8 mouse cellular contexts compared by ENCODE assay signal in the genomic region with DNA sequence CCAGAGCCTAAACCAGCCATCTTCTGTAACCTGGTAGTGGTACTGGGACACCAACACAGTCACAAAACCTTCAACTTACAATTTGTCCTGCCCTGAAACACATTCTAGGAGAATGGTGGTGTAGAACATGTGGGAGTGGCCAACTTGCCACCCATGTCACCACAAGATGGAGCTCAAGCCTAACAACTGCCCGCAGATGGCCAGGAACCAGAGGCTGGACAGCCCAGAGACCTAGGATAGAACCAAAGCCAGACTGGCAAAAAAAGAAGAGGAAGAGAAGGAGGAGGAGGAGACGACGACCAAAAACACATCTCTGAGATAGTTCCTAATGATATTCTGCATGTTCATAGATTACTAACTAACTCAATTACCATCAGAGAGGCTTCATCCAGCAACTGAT. TPM values are rescaled to one million over a fixed set of nuclear protein-coding genes. Genes with fewer than 3 reads are reported as not detected.
A peak's percentile ranks its signal among the peaks of the same experiment; 100 is the strongest.
DNase-seq lines count a peak whose midpoint lies in the region; ATAC-seq and TF ChIP-seq lines count a peak whose summit lies in the region.

No protein-coding gene starts in this region.

- peak; percentile 11; the same call in 1 of the 2 replicates for ATAC-seq in hindbrain, embryonic 11.5 days (ENCODE audit: low FRiP score)
- ATAC-seq in hindbrain, embryonic 12.5 days (ENCODE audit: low FRiP score), result no peak
- ATAC-seq in forebrain, embryonic 14.5 days, result no peak
- ATAC-seq in intestine, postnatal 0 days, result no peak
- ATAC-seq in limb, embryonic 13.5 days (ENCODE audit: low FRiP score, low read depth), result peak; percentile 54; the same call in 1 of the 2 replicates

- no peaks in the 10 kb centered on the region for H3K27me3 ChIP-seq in hindbrain, embryonic 11.5 days (ENCODE audit: control insufficient read depth, insufficient read depth, low read length)
- no peaks in the 10 kb centered on the region for H3K27me3 ChIP-seq in hindbrain, embryonic 12.5 days
- no peaks in the 10 kb centered on the region for H3K27me3 ChIP-seq in forebrain, embryonic 14.5 days (replicated peaks; ENCODE audit: control insufficient read depth, insufficient read depth, low read length)
- H3K27me3 ChIP-seq in intestine, postnatal 0 days (replicated peaks; ENCODE audit: control insufficient read depth, insufficient read depth, low read length), result no peaks in the 10 kb centered on the region
- H3K27me3 ChIP-seq in limb, embryonic 13.5 days, result no peaks in the 10 kb centered on the region
- H3K27me3 ChIP-seq in thymus, adult 2 months (ENCODE audit: control insufficient read depth, insufficient read depth, low read length), result no peaks in the 10 kb centered on the region

- H3K4me1 ChIP-seq in hindbrain, embryonic 11.5 days (replicated peaks; ENCODE audit: control insufficient read depth, insufficient read depth, low read length), result no peaks in the 10 kb centered on the region
- H3K4me1 ChIP-seq in hindbrain, embryonic 12.5 days, result peaks cover 9% of the 10 kb centered on the region
- H3K4me1 ChIP-seq in forebrain, embryonic 14.5 days (ENCODE audit: control insufficient read depth, insufficient read depth, low read length), result peaks cover 12% of the 10 kb centered on the region; the same call in 1 of the 2 replicates
- H3K4me1 ChIP-seq in intestine, postnatal 0 days (replicated peaks; ENCODE audit: control insufficient read depth, insufficient read depth, low read length), result peaks cover 3% of the 10 kb centered on the region; the same call in 1 of the 2 replicates
- peaks cover 17% of the 10 kb centered on the region for H3K4me1 ChIP-seq in limb, embryonic 13.5 days
- H3K4me1 ChIP-seq in thymus, adult 2 months (replicated peaks; ENCODE audit: control insufficient read depth, insufficient read depth, low read length), result peaks cover 4% of the 10 kb centered on the region

- 4% methylated on average over 3 of the region's 3 CpGs for WGBS in hindbrain, embryonic 11.5 days
- 8% methylated on average over 3 of the region's 3 CpGs for WGBS in hindbrain, embryonic 12.5 days
- WGBS in forebrain, embryonic 14.5 days, result 4% methylated on average over 3 of the region's 3 CpGs
- WGBS in intestine, postnatal 0 days, result 5% methylated on average over 3 of the region's 3 CpGs
- 13% methylated on average over 3 of the region's 3 CpGs for WGBS in limb, embryonic 13.5 days
- 9% methylated on average over 3 of the region's 3 CpGs for WGBS in thymus, adult 2 months

- peak; percentile 96 for TF ChIP-seq CTCF in intestine, postnatal 0 days (IDR thresholded peaks at IDR 0.05; ENCODE audit: low read depth)
- TF ChIP-seq CTCF in thymus, adult 2 months (IDR thresholded peaks at IDR 0.05; ENCODE audit: borderline replicate concordance, control insufficient read depth, extremely low read depth, insufficient read depth, low read length, poor library complexity), result peak; percentile 48; the same call in 1 of the 2 replicates

- peak; percentile 81 for DNase-seq in hindbrain, embryonic 11.5 days (ENCODE audit: low spot score)
- peak; percentile 93 for DNase-seq in brain, adult 2 months (ENCODE audit: low read depth, low spot score)
- peak; percentile 78 for DNase-seq in forebrain, embryonic 14.5 days (ENCODE audit: low spot score)
- peak; percentile 49 for DNase-seq in ovary, adult 18-20 months (ENCODE audit: low spot score)
- peak; percentile 73 for DNase-seq in thymus, adult 2 months

- TF ChIP-seq POLR2A in thymus, adult 2 months (IDR thresholded peaks at IDR 0.05; ENCODE audit: control insufficient read depth, extremely low read depth, insufficient read depth, low read length, poor library complexity), result no peak

- H3K9ac ChIP-seq in hindbrain, embryonic 11.5 days (ENCODE audit: low read depth, low read length), result no peak overlapping the region
- H3K9ac ChIP-seq in hindbrain, embryonic 12.5 days, result no peak overlapping the region
- no peak overlapping the region for H3K9ac ChIP-seq in forebrain, embryonic 14.5 days (ENCODE audit: low read length)
- H3K9ac ChIP-seq in intestine, postnatal 0 days (ENCODE audit: low read depth, low read length), result no peak overlapping the region
- no peak overlapping the region for H3K9ac ChIP-seq in limb, embryonic 13.5 days

- no peaks in the 10 kb centered on the region for H3K36me3 ChIP-seq in hindbrain, embryonic 11.5 days (ENCODE audit: control insufficient read depth, insufficient read depth, low read length)
- H3K36me3 ChIP-seq in hindbrain, embryonic 12.5 days, result no peaks in the 10 kb centered on the region
- no peaks in the 10 kb centered on the region for H3K36me3 ChIP-seq in forebrain, embryonic 14.5 days (ENCODE audit: control insufficient read depth, insufficient read depth, low read length)
- no peaks in the 10 kb centered on the region for H3K36me3 ChIP-seq in intestine, postnatal 0 days (ENCODE audit: control insufficient read depth, insufficient read depth)
- H3K36me3 ChIP-seq in limb, embryonic 13.5 days, result no peaks in the 10 kb centered on the region
- H3K36me3 ChIP-seq in thymus, adult 2 months (ENCODE audit: control insufficient read depth, insufficient read depth, low read length), result no peaks in the 10 kb centered on the region

- no peak overlapping the region for H3K4me3 ChIP-seq in hindbrain, embryonic 11.5 days (ENCODE audit: low read depth, low read length)
- H3K4me3 ChIP-seq in hindbrain, embryonic 12.5 days, result no peak overlapping the region
- H3K4me3 ChIP-seq in forebrain, embryonic 14.5 days (ENCODE audit: low read depth, low read length), result no peak overlapping the region
- H3K4me3 ChIP-seq in intestine, postnatal 0 days (ENCODE audit: low read depth, low read length), result no peak overlapping the region
- no peak overlapping the region for H3K4me3 ChIP-seq in limb, embryonic 13.5 days
- no peak overlapping the region for H3K4me3 ChIP-seq in thymus, adult 2 months (ENCODE audit: control insufficient read depth, insufficient read depth, low read length)

- no peaks in the 10 kb centered on the region for H3K9me3 ChIP-seq in hindbrain, embryonic 11.5 days (ENCODE audit: control insufficient read depth, low read length)
- no peaks in the 10 kb centered on the region for H3K9me3 ChIP-seq in hindbrain, embryonic 12.5 days (replicated peaks)
- H3K9me3 ChIP-seq in forebrain, embryonic 14.5 days (replicated peaks; ENCODE audit: control insufficient read depth, low read length), result no peaks in the 10 kb centered on the region
- no peaks in the 10 kb centered on the region for H3K9me3 ChIP-seq in intestine, postnatal 0 days (ENCODE audit: control insufficient read depth)
- no peaks in the 10 kb centered on the region; the same call in 1 of the 2 replicates for H3K9me3 ChIP-seq in limb, embryonic 13.5 days

- no peak overlapping the region for H3K27ac ChIP-seq in hindbrain, embryonic 11.5 days (ENCODE audit: low read depth, low read length)
- no peak overlapping the region for H3K27ac ChIP-seq in hindbrain, embryonic 12.5 days
- H3K27ac ChIP-seq in forebrain, embryonic 14.5 days (ENCODE audit: low read depth, low read length), result no peak overlapping the region
- H3K27ac ChIP-seq in intestine, postnatal 0 days (ENCODE audit: low read depth, low read length), result no peak overlapping the region
- no peak overlapping the region for H3K27ac ChIP-seq in limb, embryonic 13.5 days
- no peak overlapping the region for H3K27ac ChIP-seq in thymus, adult 2 months (ENCODE audit: control insufficient read depth, insufficient read depth, low read length)

- H3K4me2 ChIP-seq in hindbrain, embryonic 11.5 days (replicated peaks; ENCODE audit: low read depth, low read length), result no peak overlapping the region
- no peak overlapping the region for H3K4me2 ChIP-seq in hindbrain, embryonic 12.5 days (replicated peaks)
- no peak overlapping the region for H3K4me2 ChIP-seq in forebrain, embryonic 14.5 days (ENCODE audit: low read length)
- H3K4me2 ChIP-seq in intestine, postnatal 0 days (replicated peaks; ENCODE audit: low read depth), result no peak overlapping the region
- H3K4me2 ChIP-seq in limb, embryonic 13.5 days (replicated peaks), result no peak overlapping the region

RNA-seq across cellular contexts. Expression of gene Atad1, which starts 24.4 kb away (rescaled TPM):
- 110 and 113 TPM in 2 replicates for polyA plus RNA-seq in hindbrain, embryonic 11.5 days (2014; fragmentation: Nextera tagmentation; extraction: Ambion mirVana)
- polyA plus RNA-seq in hindbrain, embryonic 12.5 days (2016; fragmentation: Nextera tagmentation; extraction: Ambion mirVana), result 98.6 and 102 TPM in 2 replicates
- 139 and 143 TPM in 2 replicates for polyA plus RNA-seq in forebrain, embryonic 14.5 days (2014; fragmentation: Nextera tagmentation; extraction: Ambion mirVana)
- polyA plus RNA-seq in intestine, postnatal 0 days (2015; fragmentation: Nextera tagmentation; extraction: Ambion mirVana), result 48.5 and 49.6 TPM in 2 replicates
- polyA plus RNA-seq in limb, embryonic 13.5 days (2015; fragmentation: Nextera tagmentation; extraction: Ambion mirVana), result 63.7 and 65.1 TPM in 2 replicates
- 13.6 and 17.7 TPM in 2 replicates for polyA plus RNA-seq in thymus, adult 2 months (2012; rRNA removed)

RNA-seq across cellular contexts. Expression of gene Pten, which starts 42.1 kb away (rescaled TPM):
- polyA plus RNA-seq in hindbrain, embryonic 11.5 days (2014; fragmentation: Nextera tagmentation; extraction: Ambion mirVana), result 8.5 and 14.2 TPM in 2 replicates
- 14.1 and 15.7 TPM in 2 replicates for polyA plus RNA-seq in hindbrain, embryonic 12.5 days (2016; fragmentation: Nextera tagmentation; extraction: Ambion mirVana)
- polyA plus RNA-seq in forebrain, embryonic 14.5 days (2014; fragmentation: Nextera tagmentation; extraction: Ambion mirVana), result 15.6 and 18.3 TPM in 2 replicates
- 13.2 and 16.1 TPM in 2 replicates for polyA plus RNA-seq in intestine, postnatal 0 days (2015; fragmentation: Nextera tagmentation; extraction: Ambion mirVana)
- 8.1 and 9.3 TPM in 2 replicates for polyA plus RNA-seq in limb, embryonic 13.5 days (2015; fragmentation: Nextera tagmentation; extraction: Ambion mirVana)
- 37.0 and 55.1 TPM in 2 replicates for polyA plus RNA-seq in thymus, adult 2 months (2012; rRNA removed)

Comparison
In these comparisons a context has a peak if more than half of its experiments do, and no peak if none do; other contexts are left out.
1. ATAC-seq: peak in hindbrain, embryonic 11.5 days (single experiment) and limb, embryonic 13.5 days (single experiment); none in hindbrain, embryonic 12.5 days (single experiment), forebrain, embryonic 14.5 days (single experiment) and intestine, postnatal 0 days (single experiment).
2. Peak in every context shown above with its lines, with median percentiles within 50 percentile points of each other: DNase-seq.